Mouse (Mus musculus): ENCODE data around the gene Fndc7. TPM values are rescaled to one million over a fixed set of nuclear protein-coding genes. Genes with fewer than 3 reads are reported as not detected.
A peak's percentile ranks its signal among the peaks of the same experiment; 100 is the strongest.

The Fndc7 gene
- under 1 TPM in 1 of 2 experiments, not detected in 1; 0.06 TPM for total RNA-seq (2021)
- long read RNA-seq, experiment 1 = 0 reads
- long read RNA-seq, experiment 2 = 0 reads

DNA sequence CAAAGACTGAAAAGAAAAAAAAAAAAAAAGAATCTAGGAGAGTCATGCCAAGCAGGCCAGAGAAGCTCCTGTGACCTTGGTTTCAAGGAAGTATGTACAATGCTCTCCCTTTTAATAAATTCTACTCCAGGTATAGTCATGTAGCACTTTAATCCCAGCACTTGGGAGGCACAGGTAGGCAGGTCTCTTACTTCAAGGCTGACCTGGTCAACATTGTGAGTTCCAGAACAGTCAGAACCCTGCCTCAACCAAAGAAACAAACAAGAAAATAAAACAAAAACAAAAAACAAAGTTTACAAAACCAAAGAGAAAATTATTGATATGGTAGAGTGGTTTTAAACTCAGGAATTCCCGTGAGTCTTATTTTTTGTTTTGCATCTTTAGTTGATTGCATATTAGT lies at the start of gene Fndc7:
Fndc7 (minus strand) TSS at position 101 of the 400 bp plus-strand sequence.
- H3K27ac ChIP-seq = no peak within 1 kb of the TSS
- intact Hi-C loops (cut with DNase I) = no loop called here
- TF ChIP-seq CTCF (IDR thresholded peaks at IDR 0.05) = no peak
- H3K4me3 ChIP-seq = no peak within 1 kb of the TSS
- no peak for DNase-seq

DNA sequence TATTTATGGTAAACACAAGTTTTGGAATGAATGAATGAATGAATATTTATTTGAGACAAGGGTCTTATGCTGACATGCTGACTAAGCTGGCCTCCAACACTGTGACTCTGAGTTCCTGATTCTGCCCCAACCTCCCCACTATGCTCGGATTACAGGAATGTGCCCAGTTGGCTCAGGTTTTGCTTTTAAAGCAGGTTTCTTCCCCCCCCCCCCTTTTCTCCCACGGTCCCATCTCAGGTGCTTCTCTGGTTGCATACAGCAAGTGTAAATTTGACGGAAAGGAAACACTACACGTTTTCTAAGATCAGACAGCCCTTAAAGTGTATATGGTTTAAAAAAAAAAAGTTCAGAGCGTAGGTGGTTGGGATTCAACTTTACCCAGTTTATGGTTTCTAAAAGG lies 49.8 kb upstream of the Fndc7 start, which contains the start of gene Henmt1:
Henmt1 (plus strand) TSS at position 301 of the 400 bp plus-strand sequence.
- peak within 1 kb of the TSS; percentile 42 for H3K4me3 ChIP-seq
- no peak for TF ChIP-seq CTCF (IDR thresholded peaks at IDR 0.05)
- DNase-seq = no peak
- no peak within 1 kb of the TSS for H3K27ac ChIP-seq
- intact Hi-C loops (cut with DNase I) = no loop called here

DNA sequence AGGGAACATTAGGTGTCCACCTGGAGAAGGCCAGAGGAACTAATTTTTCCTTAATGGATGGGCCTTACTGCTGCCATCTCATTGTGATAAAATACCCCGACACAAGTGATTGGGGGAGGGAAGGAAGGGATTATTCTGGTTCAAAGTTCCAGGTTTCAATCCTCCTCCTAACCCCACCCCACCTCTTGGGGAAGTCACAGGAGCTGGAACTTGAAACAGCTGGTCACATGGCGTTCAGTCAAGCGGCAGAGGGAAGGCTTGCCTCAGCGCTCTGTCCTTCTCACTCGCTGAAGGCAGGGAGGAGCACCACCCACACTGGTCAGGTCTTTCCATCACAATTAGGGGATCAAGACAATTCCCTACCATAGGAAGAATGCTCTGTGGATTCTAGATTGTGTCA lies 48.9 kb upstream of the Fndc7 start:
- intact Hi-C loops (cut with DNase I) = no loop called here
- no peak for TF ChIP-seq CTCF (IDR thresholded peaks at IDR 0.05)
- no peak for DNase-seq
- no peak overlapping the region for H3K4me3 ChIP-seq
- no peak overlapping the region for H3K27ac ChIP-seq

DNA sequence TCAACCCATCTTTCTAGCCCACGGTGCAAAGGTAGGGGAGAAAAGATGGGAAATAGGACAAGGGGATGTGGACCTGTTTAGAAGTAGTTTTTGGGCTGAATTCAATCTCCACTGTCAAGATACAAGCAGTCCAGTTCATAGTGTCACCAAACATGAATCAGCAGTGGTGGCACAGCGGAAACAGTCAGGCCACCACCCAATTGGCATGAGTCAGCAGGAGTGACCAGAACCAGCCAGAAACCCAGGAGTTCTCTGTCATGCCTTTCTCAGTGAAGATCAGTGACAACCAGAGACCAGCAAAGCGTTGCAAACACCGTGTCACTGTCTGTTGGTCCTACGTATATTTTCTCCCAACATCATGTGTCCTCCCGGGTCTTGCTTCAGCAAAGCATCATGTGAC lies 43.7 kb upstream of the Fndc7 start:
- DNase-seq = no peak
- no peak overlapping the region for H3K4me3 ChIP-seq
- intact Hi-C loops (cut with DNase I) = no loop called here
- H3K27ac ChIP-seq = no peak overlapping the region
- no peak for TF ChIP-seq CTCF (IDR thresholded peaks at IDR 0.05)

DNA sequence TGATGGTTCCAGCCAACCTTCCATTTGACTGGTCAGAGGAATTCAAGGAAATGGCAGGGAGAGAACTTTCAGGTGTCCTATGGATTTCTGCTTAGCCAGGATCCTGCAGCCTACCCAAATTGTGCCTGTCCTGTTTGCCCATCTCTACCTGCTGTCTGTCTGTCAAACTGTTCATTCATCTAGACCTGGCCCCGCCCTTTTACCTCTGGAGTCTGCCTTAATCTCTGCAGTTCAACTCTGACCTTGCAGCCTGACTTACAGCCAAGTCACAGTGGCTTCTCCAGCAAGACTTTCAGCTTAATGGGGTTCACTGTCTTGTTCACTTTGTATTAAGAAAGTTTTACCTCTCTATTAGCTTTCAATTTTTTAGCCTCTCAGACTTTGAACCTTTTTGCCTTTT lies 36.5 kb upstream of the Fndc7 start:
- intact Hi-C loops (cut with DNase I) = no loop called here

DNA sequence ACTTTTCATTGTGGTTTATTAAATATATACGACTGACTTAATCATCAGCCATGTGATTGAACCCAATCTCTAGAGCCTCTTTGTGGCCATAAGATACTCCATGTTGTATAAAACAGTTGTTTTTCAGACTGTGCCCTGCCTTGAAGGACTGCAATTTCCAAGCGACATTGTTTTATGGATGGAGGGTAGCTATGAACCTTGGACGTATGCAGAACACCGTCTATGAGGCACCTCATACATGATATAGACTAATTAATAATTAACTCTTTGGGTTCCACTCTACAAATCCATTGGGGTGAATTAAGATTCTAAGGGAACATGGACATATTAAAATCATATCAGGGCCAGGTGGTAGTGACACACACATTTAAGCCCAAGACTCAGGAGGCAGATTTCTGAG lies 35.9 kb upstream of the Fndc7 start:
- Histone ChIP-seq H3K4me3 (no peak overlapping the region), H3K27ac (no peak overlapping the region)
- intact Hi-C loops (cut with DNase I) = no loop called here
- DNase-seq = no peak
- TF ChIP-seq CTCF (IDR thresholded peaks at IDR 0.05) = no peak

More for the DNA sequence above, 36.5 kb upstream of the Fndc7 start:
- no peak for DNase-seq
- TF ChIP-seq CTCF (IDR thresholded peaks at IDR 0.05) = no peak
- no peak overlapping the region for H3K27ac ChIP-seq
- no peak overlapping the region for H3K4me3 ChIP-seq

DNA sequence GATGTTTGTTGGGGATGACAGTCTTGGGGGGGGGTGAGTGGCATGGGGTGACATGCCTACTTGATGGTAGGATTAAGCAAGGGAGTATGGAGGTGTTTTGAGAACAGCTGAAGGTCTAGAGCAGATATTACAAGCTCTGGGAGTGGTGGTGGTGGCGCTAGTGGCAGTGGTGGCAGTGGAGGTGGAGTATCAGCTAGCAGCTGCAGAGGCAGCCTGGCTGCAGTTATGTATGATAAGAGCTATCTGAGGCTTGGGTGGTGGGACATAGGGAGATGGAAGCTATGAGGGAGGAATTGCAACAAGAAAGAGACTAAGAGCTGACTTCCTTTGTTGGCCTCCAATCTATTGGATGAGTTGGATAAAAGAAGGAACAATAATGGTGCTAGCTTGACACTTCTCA lies 32.0 kb upstream of the Fndc7 start:
- Histone ChIP-seq H3K4me3 (no peak overlapping the region), H3K27ac (no peak overlapping the region)
- DNase-seq = no peak
- intact Hi-C loops (cut with DNase I) = no loop called here
- no peak for TF ChIP-seq CTCF (IDR thresholded peaks at IDR 0.05)

DNA sequence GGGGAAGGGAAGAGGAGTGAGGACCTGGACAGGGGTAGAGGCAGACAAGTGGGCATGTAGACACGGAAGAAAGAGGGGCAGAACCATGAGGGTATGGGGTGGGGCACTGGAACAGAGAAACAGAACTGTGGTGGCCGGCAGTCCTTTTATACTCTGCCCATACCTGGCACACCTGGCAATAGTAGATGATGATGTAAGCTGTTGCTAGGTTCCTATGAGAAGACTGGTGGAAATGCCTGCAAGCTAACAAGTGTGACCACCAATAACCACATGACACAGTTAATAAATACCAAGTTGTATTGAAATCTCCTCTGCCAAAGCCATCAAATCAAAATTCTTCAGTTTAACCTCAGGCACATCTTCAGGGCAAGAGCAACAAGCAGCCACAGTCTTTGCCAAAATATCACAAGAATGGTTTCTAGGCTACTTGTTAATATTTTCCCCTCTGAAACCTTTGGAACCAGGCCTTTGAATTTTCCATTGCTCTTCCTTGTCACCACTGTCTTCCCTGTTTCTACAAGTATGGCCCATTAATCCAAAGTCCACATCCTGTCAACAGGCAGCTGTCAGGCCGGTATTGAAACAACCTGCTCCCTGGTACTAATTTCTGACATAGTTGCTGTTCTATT lies 30.7 kb upstream of the Fndc7 start:
- no peak for TF ChIP-seq CTCF (IDR thresholded peaks at IDR 0.05)
- no peak for DNase-seq
- Histone ChIP-seq H3K27ac (no peak overlapping the region), H3K4me3 (no peak overlapping the region)
- intact Hi-C loops (cut with DNase I) = no loop called here

DNA sequence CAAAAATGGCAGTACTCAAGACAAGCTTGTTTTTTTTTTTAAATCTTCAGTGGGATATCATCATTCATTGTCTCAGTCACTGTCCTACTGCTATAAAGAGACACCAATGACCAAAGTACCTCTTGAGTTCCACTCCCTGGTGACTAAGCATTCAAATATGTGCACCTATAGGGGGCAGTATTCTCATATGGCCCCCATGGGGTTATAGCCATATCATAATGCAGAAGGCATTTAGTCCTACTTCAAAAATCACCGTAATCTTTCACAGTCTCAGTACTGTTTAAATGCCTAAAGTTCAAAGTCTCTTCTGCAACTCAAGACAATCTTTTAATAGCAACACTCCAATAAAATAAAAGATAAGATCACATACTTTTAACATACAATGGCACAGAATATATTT lies 29.0 kb upstream of the Fndc7 start:
- no peak overlapping the region for H3K27ac ChIP-seq
- no peak overlapping the region for H3K4me3 ChIP-seq
- no peak for TF ChIP-seq CTCF (IDR thresholded peaks at IDR 0.05)
- no peak for DNase-seq
- intact Hi-C loops (cut with DNase I) = loop anchor here (10.0 kb wide), 1 partner anchor 146 kb away; no protein-coding TSS in a partner anchor

DNA sequence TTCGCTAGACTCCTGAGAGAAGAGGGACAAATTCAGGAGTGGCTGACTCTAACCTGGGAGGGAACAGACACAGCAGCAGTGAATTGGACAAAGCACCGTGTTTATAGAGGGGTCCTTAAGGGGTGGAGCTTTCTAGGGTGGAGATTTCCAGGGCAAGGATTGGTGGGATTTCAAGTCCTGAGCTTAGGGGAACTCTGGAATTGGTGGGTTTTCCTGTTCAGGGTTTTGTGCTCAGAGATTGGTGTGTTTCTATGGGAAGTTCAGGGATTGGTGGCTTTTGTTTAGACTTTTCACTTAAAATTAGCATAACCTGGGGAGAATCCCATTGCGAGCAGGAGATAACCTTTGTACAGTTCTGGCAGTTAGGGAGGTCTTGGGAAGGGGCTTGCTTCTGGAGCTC lies 28.2 kb upstream of the Fndc7 start:
- Histone ChIP-seq H3K27ac (no peak overlapping the region), H3K4me3 (no peak overlapping the region)
- intact Hi-C loops (cut with DNase I) = loop anchor here (10.0 kb wide), 1 partner anchor 147 kb away; no protein-coding TSS in a partner anchor
- no peak for DNase-seq
- TF ChIP-seq CTCF (IDR thresholded peaks at IDR 0.05) = no peak

DNA sequence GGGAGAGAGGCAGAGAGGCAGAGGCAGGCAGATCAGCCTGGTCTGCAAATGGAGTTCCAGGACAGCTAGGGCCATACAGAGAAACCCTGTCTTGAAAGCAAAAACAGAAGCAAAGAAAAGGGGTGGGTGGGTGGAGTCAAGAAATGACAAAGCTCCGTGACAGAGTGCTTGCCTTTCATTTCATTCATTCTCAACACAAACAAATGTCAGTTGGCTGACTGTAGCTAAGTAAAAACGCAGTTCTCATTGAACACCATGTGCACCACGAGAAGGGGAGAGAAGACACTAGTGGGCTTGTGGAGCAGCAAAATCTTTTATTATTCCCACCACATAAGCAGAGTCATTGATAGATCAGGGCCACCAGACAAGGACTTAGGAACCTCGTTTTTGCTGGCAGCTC lies 27.0 kb upstream of the Fndc7 start:
- intact Hi-C loops (cut with DNase I) = loop anchor here (10.0 kb wide), 1 partner anchor 148 kb away; no protein-coding TSS in a partner anchor
- Histone ChIP-seq H3K27ac (no peak overlapping the region), H3K4me3 (no peak overlapping the region)
- TF ChIP-seq CTCF (IDR thresholded peaks at IDR 0.05) = no peak
- no peak for DNase-seq

DNA sequence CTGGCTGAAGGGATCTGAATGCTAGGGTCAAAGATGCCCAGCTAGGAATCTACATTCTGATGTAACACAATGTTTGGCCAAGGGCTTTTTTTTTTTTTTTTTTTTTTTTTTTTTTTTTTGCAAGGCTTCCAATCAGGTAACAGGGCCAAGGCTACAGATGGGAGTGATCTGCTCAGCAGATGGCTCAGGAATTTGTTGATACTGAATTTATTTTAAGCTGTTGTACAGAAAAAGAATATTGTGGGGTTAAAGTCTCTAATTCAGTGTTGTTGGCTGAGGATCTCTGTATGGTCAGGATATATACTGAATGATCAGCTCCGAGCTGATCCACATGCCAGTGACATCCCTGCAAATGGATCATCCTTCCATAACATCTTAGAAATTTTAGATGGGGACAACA lies 26.2 kb upstream of the Fndc7 start:
- no peak for DNase-seq
- H3K27ac ChIP-seq = 0 out of 2 replicates have a peak overlapping the region, but pooled peaks have one; percentile 28
- intact Hi-C loops (cut with DNase I) = loop anchor here (10.0 kb wide), 1 partner anchor 149 kb away; no protein-coding TSS in a partner anchor
- no peak for TF ChIP-seq CTCF (IDR thresholded peaks at IDR 0.05)
- H3K4me3 ChIP-seq = no peak overlapping the region

DNA sequence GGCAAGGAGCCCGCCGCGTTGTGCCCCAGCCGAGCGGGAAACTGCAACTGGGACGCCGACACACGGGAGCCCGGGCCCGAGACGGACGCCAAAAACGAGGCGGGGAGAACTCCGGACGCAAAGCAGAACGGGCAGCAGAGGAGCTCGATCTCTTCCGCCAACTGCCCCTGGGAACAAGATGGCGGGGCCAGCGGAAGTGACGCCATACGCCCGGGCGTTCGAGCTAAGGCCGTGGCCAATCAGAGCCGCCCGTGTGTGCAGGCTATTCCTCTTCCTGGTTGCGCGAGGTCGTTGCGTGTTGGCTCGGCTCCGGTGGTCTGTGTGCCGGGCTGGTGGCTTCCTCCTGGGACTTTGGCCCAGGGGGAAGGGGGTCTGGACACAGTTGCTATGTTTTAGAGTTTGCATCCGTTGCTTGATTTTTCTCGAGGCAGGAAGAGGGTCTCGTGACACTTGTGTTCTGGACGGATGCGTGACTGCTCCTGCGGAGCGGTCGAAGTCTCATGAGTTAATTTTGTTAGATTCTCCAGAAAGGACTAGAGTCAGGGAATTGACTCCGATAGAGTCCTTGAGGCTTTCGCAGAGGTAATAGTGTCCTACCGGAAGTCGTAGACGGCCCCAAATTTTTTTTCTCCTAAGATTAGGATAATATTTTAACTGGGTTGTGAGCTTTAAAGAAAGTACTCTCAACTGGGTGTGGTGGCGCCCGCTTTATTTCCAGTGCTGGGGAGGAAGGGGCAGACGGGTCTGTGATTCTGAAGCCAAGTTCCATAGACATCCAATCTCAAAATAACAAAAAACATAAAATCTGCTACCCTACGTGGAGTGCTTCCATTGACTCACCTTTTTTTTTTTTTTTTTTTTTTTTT lies 22.0 kb upstream of the Fndc7 start, which contains the start of gene Prpf38b:
Prpf38b (minus strand) TSS at position 180 of the 866 bp plus-strand sequence.
- no peak for TF ChIP-seq CTCF (IDR thresholded peaks at IDR 0.05)
- DNase-seq = peak; percentile 98
- intact Hi-C loops (cut with DNase I) = loop anchor here (5.0 to 10.0 kb wide), 3 partner anchors 59 to 1341 kb away; partner anchors contain the start of gene Prmt6
- Histone ChIP-seq H3K27ac (peak within 1 kb of the TSS; percentile 96), H3K4me3 (peak within 1 kb of the TSS; percentile 87)

All from gastrocnemius, adult 2 months (tissue).